9 mouse cellular contexts compared by ENCODE assay signal in the genomic region with DNA sequence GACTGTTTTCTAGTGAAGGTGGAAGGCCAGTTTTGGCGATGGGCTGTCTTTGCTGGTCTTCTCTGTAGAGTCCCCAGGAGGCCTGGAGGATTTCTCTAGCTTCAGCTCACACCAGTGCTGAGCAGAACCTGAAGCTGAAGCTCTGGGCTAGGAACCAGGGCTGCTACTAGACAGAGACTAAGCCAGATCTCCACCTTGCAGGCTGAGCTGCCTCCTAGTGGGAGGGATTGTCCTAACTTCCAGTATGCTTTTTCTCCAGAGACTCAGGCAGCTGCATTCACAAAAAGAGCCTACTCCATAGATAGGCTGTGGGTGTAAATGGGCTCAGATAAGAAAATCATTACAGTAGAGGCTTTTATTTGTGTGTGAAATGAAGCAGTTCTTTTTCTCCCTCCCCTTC.
DNase-seq lines count a peak whose midpoint lies in the region; ATAC-seq and TF ChIP-seq lines count a peak whose summit lies in the region.
"Had no signal": no experiment of that assay in that cellular context is flagged by ENCODE, and none has a peak within 500 bp of the region (broad histone marks: within the 10 kb centered on the region; RNA-seq: fewer than 3 reads in every experiment).

No protein-coding gene starts in this region.

- no peak for ATAC-seq in liver, embryonic 14.5 days (ENCODE audit: insufficient read depth)
- no peak for ATAC-seq in liver, embryonic 11.5 days (replicated peaks; ENCODE audit: low FRiP score)
- peak; percentile 75 for ATAC-seq in hindbrain, embryonic 16.5 days

- H3K27me3 ChIP-seq in liver, embryonic 14.5 days (ENCODE audit: control insufficient read depth, insufficient read depth, low read length), result no peaks in the 10 kb centered on the region
- no peaks in the 10 kb centered on the region for H3K27me3 ChIP-seq in liver, embryonic 11.5 days (replicated peaks; ENCODE audit: control insufficient read depth, insufficient read depth, low read length)
- no peaks in the 10 kb centered on the region for H3K27me3 ChIP-seq in hindbrain, embryonic 16.5 days (replicated peaks; ENCODE audit: control insufficient read depth, insufficient read depth, low read length)
- H3K27me3 ChIP-seq: neural tube, embryonic 12.5 days had no signal

- WGBS in liver, embryonic 14.5 days (ENCODE audit: insufficient replicate concordance), result 37% methylated on average over 1 of the region's 1 CpGs
- WGBS in liver, embryonic 11.5 days, result 37% methylated on average over 1 of the region's 1 CpGs
- 21% methylated on average over 1 of the region's 1 CpGs for WGBS in hindbrain, embryonic 16.5 days

- H3K36me3 ChIP-seq in liver, embryonic 14.5 days (replicated peaks; ENCODE audit: control insufficient read depth, insufficient read depth, low read depth), result no peaks in the 10 kb centered on the region
- H3K36me3 ChIP-seq in liver, embryonic 11.5 days (ENCODE audit: control insufficient read depth, insufficient read depth, low read length), result no peaks in the 10 kb centered on the region
- H3K36me3 ChIP-seq in hindbrain, embryonic 16.5 days (ENCODE audit: control insufficient read depth, insufficient read depth, low read length), result no peaks in the 10 kb centered on the region
- H3K36me3 ChIP-seq: neural tube, embryonic 12.5 days had no signal

- TF ChIP-seq POLR2A in embryonic fibroblast, embryonic 13.5 days (IDR thresholded peaks at IDR 0.05; ENCODE audit: low read depth, low read length), result no peak

- no peak overlapping the region for H3K4me2 ChIP-seq in liver, embryonic 14.5 days (ENCODE audit: low read depth)
- no peak overlapping the region for H3K4me2 ChIP-seq in liver, embryonic 11.5 days
- H3K4me2 ChIP-seq in hindbrain, embryonic 16.5 days (ENCODE audit: low read length), result no peak overlapping the region
- H3K4me2 ChIP-seq: neural tube, embryonic 12.5 days had no signal

- no peak overlapping the region for H3K27ac ChIP-seq in liver, embryonic 14.5 days
- H3K27ac ChIP-seq in liver, embryonic 11.5 days (ENCODE audit: low read depth, low read length), result no peak overlapping the region
- no peak overlapping the region for H3K27ac ChIP-seq in embryonic fibroblast, embryonic 13.5 days (ENCODE audit: insufficient read depth, low read length)
- no peak overlapping the region for H3K27ac ChIP-seq in hindbrain, embryonic 16.5 days (ENCODE audit: low read depth, low read length)
- H3K27ac ChIP-seq: neural tube, embryonic 12.5 days had no signal

- no peak for TF ChIP-seq EP300 in liver, embryonic 14.5 days (IDR thresholded peaks at IDR 0.05; ENCODE audit: low read depth)

- H3K9ac ChIP-seq in liver, embryonic 14.5 days (replicated peaks), result no peak overlapping the region
- no peak overlapping the region for H3K9ac ChIP-seq in liver, embryonic 11.5 days (ENCODE audit: low read depth, low read length)
- H3K9ac ChIP-seq in hindbrain, embryonic 16.5 days (ENCODE audit: low read depth, low read length), result no peak overlapping the region
- H3K9ac ChIP-seq: neural tube, embryonic 12.5 days had no signal

- H3K4me3 ChIP-seq in liver, embryonic 14.5 days (ENCODE audit: insufficient read depth in 1 of 2, low read depth in 2 of 2, low read length in 2 of 2), result no peak overlapping the region
- H3K4me3 ChIP-seq in liver, embryonic 11.5 days (ENCODE audit: low read depth, low read length), result no peak overlapping the region
- no peak overlapping the region for H3K4me3 ChIP-seq in embryonic fibroblast, embryonic 13.5 days (ENCODE audit: insufficient read depth, low read length)
- H3K4me3 ChIP-seq in hindbrain, embryonic 16.5 days (ENCODE audit: low read length), result no peak overlapping the region
- H3K4me3 ChIP-seq: neural tube, embryonic 12.5 days had no signal

- no peaks in the 10 kb centered on the region for H3K9me3 ChIP-seq in liver, embryonic 14.5 days (ENCODE audit: control insufficient read depth, low read length)
- H3K9me3 ChIP-seq in liver, embryonic 11.5 days (ENCODE audit: control insufficient read depth, low read length), result no peaks in the 10 kb centered on the region
- no peaks in the 10 kb centered on the region for H3K9me3 ChIP-seq in hindbrain, embryonic 16.5 days (ENCODE audit: control insufficient read depth, low read length)
- H3K9me3 ChIP-seq: neural tube, embryonic 12.5 days had no signal

- TF ChIP-seq CTCF in liver, embryonic 14.5 days (IDR thresholded peaks at IDR 0.05; ENCODE audit: low read depth), result peak; percentile 38
- TF ChIP-seq CTCF in embryonic fibroblast, embryonic 13.5 days (IDR thresholded peaks at IDR 0.05; ENCODE audit: borderline replicate concordance, insufficient read depth, low read length), result peak; percentile 62; the same call in 1 of the 2 replicates

- no peak for DNase-seq in liver, embryonic 14.5 days (ENCODE audit: low read depth in 3 of 3, low spot score in 3 of 3)
- no peak for DNase-seq in liver, embryonic 11.5 days (ENCODE audit: low spot score)
- DNase-seq in adrenal gland, postnatal 25 days, result peak; percentile 20
- DNase-seq in left cerebral cortex, adult 8-10 months (ENCODE audit: low spot score in 2 of 2), result peak; percentile 32 to 79
- DNase-seq in right cerebral cortex, postnatal 25 days, result peak; percentile 72
- no peak for DNase-seq in thymus, adult 18-20 months

- H3K4me1 ChIP-seq in liver, embryonic 14.5 days (replicated peaks; ENCODE audit: control insufficient read depth in 2 of 2, insufficient read depth in 2 of 2, low read length in 1 of 2), result peaks cover 0 to 3% of the 10 kb centered on the region in 2 experiments; a peak in 1 of 4 replicates
- no peaks in the 10 kb centered on the region for H3K4me1 ChIP-seq in liver, embryonic 11.5 days (replicated peaks; ENCODE audit: control insufficient read depth, insufficient read depth, low read length)
- H3K4me1 ChIP-seq in embryonic fibroblast, embryonic 13.5 days (ENCODE audit: control insufficient read depth, insufficient read depth, low read length), result no peaks in the 10 kb centered on the region
- no peaks in the 10 kb centered on the region for H3K4me1 ChIP-seq in hindbrain, embryonic 16.5 days (ENCODE audit: control insufficient read depth, insufficient read depth, low read depth, low read length)
- H3K4me1 ChIP-seq: neural tube, embryonic 12.5 days had no signal

Comparison
In these comparisons a context has a peak if more than half of its experiments do, and no peak if none do; other contexts are left out.
1. DNase-seq: peak in adrenal gland, postnatal 25 days (single experiment), left cerebral cortex, adult 8-10 months (2 of 2) and right cerebral cortex, postnatal 25 days (single experiment); none in liver, embryonic 14.5 days (0 of 3), liver, embryonic 11.5 days (single experiment) and thymus, adult 18-20 months (0 of 2).